Mouse (Mus musculus): ENCODE data around the gene Frmpd1. TPM values are rescaled to one million over a fixed set of nuclear protein-coding genes. Genes with fewer than 3 reads are reported as not detected.

The Frmpd1 gene
- total and polyA plus RNA-seq, 3 experiments = 0.23 to 0.47 TPM; not detected in 1

DNA sequence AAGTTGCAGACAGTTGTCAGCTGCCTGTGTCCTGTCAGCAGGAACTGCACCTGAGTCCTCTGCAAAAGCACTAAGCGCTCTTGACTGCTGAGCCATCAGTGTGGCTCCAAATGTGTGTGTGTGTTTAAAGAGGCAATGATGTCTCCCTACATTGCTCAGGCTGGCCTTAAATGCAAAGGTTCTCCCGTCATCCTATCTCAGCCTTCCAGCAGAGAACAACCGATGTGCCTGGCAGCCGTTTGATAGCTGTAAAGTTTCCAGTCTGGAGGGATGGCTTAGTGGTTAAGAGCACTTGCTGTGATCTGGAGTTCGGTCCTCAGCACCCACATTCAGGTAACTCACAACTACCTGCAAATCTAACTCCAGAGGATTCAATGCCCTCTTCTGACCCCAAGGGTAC is 56.7 kb downstream of the Frmpd1 start:
- Histone ChIP-seq H3K9ac (ENCODE audit: control insufficient read depth, low read depth, low read length, poor library complexity, severe bottlenecking) (no peak overlapping the region), H3K79me2 (ENCODE audit: control insufficient read depth, insufficient read depth, low read length, poor library complexity) (no peaks in the 10 kb centered on the region), H3K9me3 (replicated peaks; ENCODE audit: insufficient read depth, low read length) (no peaks in the 10 kb centered on the region), H3K4me3 (ENCODE audit: control insufficient read depth in 1 of 2, insufficient read depth in 1 of 2, low read depth in 2 of 2, low read length in 2 of 2) (no peak overlapping the region), H3K27ac (ENCODE audit: control insufficient read depth, low read depth, low read length) (no peak overlapping the region), H3K4me1 (ENCODE audit: control insufficient read depth in 1 of 2, insufficient read depth in 2 of 2, low read length in 2 of 2) (peaks cover 0 to 4% of the 10 kb centered on the region in 2 experiments; a peak in 1 of 4 replicates), H3K27me3 (ENCODE audit: control insufficient read depth in 1 of 2, insufficient read depth in 2 of 2, low read length in 2 of 2) (peaks cover 2 to 5% of the 10 kb centered on the region in 2 experiments), H3K36me3 (ENCODE audit: control insufficient read depth in 1 of 2, insufficient read depth in 2 of 2, low read length in 2 of 2) (no peaks in the 10 kb centered on the region)
- no peak for TF ChIP-seq ELF1 (IDR thresholded peaks at IDR 0.05; ENCODE audit: low read depth, low read length)
- no peak for TF ChIP-seq CHD2 (IDR thresholded peaks at IDR 0.05; ENCODE audit: low read length)
- no peak for TF ChIP-seq ZC3H11A (IDR thresholded peaks at IDR 0.05; ENCODE audit: low read depth, low read length)
- TF ChIP-seq TAL1 (IDR thresholded peaks at IDR 0.05; ENCODE audit: low read length) = no peak
- TF ChIP-seq CHD1 (IDR thresholded peaks at IDR 0.05; ENCODE audit: low read depth, low read length) = no peak
- TF ChIP-seq GATA1 (IDR thresholded peaks at IDR 0.05; ENCODE audit: low read depth, low read length) = no peak
- DNase-seq (ENCODE audit: low read depth, low spot score) = no peak

DNA sequence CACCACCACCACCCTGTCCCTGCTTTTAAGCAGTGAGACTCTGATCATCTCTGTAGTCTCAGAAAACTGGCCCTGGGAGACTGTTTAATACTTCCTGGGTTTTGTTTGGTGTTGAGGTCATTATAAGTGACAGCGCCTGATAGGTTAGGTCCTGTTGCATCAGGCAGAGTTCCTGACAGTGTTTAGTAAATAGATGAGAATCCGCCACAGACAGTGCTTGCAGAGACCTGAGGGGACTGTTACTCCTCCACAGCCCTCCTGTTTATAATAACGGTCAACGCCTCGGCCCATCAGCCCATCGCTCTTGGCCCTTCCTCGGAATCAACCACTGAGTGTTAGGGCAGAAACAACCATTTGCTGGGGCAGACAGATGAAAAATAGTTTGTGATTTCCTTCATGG is 57.5 kb downstream of the Frmpd1 start:
- no peaks in the 10 kb centered on the region for H3K9me3 ChIP-seq (replicated peaks; ENCODE audit: insufficient read depth, low read length)
- no peaks in the 10 kb centered on the region for H3K79me2 ChIP-seq (ENCODE audit: control insufficient read depth, insufficient read depth, low read length, poor library complexity)
- peaks cover 2 to 5% of the 10 kb centered on the region in 2 experiments for H3K27me3 ChIP-seq (ENCODE audit: control insufficient read depth in 1 of 2, insufficient read depth in 2 of 2, low read length in 2 of 2)
- peaks cover 0 to 4% of the 10 kb centered on the region in 2 experiments; a peak in 1 of 4 replicates for H3K4me1 ChIP-seq (ENCODE audit: control insufficient read depth in 1 of 2, insufficient read depth in 2 of 2, low read length in 2 of 2)
- no peak overlapping the region for H3K4me3 ChIP-seq (ENCODE audit: control insufficient read depth in 1 of 2, insufficient read depth in 1 of 2, low read depth in 2 of 2, low read length in 2 of 2)
- no peak for TF ChIP-seq MAX (IDR thresholded peaks at IDR 0.05; ENCODE audit: low read length)
- no peak for TF ChIP-seq UBTF (IDR thresholded peaks at IDR 0.05; ENCODE audit: borderline replicate concordance, insufficient read depth, low read depth, low read length)
- TF ChIP-seq MEF2A (IDR thresholded peaks at IDR 0.05; ENCODE audit: extremely low read depth, insufficient replicate concordance, low read depth, low read length, poor library complexity, severe bottlenecking) = no peak
- TF ChIP-seq NRF1 (IDR thresholded peaks at IDR 0.05; ENCODE audit: insufficient read depth, low read depth, low read length, poor library complexity, severe bottlenecking) = no peak
- TF ChIP-seq ZC3H11A (IDR thresholded peaks at IDR 0.05; ENCODE audit: low read depth, low read length) = no peak
- TF ChIP-seq RCOR1 (IDR thresholded peaks at IDR 0.05; ENCODE audit: low read depth, low read length) = no peak
- no peak for TF ChIP-seq JUND (IDR thresholded peaks at IDR 0.05; ENCODE audit: low read depth, low read length)
- no peak for TF ChIP-seq POLR2AphosphoS5 (IDR thresholded peaks at IDR 0.05; ENCODE audit: borderline replicate concordance, low read depth, low read length)
- TF ChIP-seq MAZ (IDR thresholded peaks at IDR 0.05; ENCODE audit: low read depth, low read length) = no peak
- no peak for TF ChIP-seq TBP (IDR thresholded peaks at IDR 0.05; ENCODE audit: low read depth, low read length)
- no peak for DNase-seq (ENCODE audit: low read depth, low spot score)
- H3K9ac ChIP-seq (ENCODE audit: control insufficient read depth, low read depth, low read length, poor library complexity, severe bottlenecking) = no peak overlapping the region
- no peak overlapping the region for H3K27ac ChIP-seq (ENCODE audit: control insufficient read depth, low read depth, low read length)
- H3K36me3 ChIP-seq (ENCODE audit: control insufficient read depth in 1 of 2, insufficient read depth in 2 of 2, low read length in 2 of 2) = no peaks in the 10 kb centered on the region

Measured in MEL (cell line).